8 mouse cellular contexts compared by ENCODE assay signal in genomic region chr5:23843674-23844530, GRCm38 (mm10). TPM values are rescaled to one million over a fixed set of nuclear protein-coding genes. Genes with fewer than 3 reads are reported as not detected.
DNase-seq lines count a peak whose midpoint lies in the region; ATAC-seq lines count a peak whose summit lies in the region.

Gene Tomm7 (minus strand): TSS chr5:23844161.

- peak within 1 kb of the TSS; percentile 64 for H3K27ac ChIP-seq in hindbrain, embryonic 11.5 days (ENCODE audit: low read depth, low read length)

- H3K9ac ChIP-seq in hindbrain, embryonic 11.5 days (ENCODE audit: low read depth, low read length), result peak within 1 kb of the TSS; percentile 69

- H3K4me2 ChIP-seq in hindbrain, embryonic 11.5 days (replicated peaks; ENCODE audit: low read depth, low read length), result peak within 1 kb of the TSS; percentile 77

- H3K4me1 ChIP-seq in hindbrain, embryonic 11.5 days (replicated peaks; ENCODE audit: control insufficient read depth, insufficient read depth, low read length), result no peaks in the 10 kb centered on the region

- no peaks in the 10 kb centered on the region for H3K9me3 ChIP-seq in hindbrain, embryonic 11.5 days (ENCODE audit: control insufficient read depth, low read length)

- peak; percentile 98 for DNase-seq in Muller cell, postnatal 12 days (ENCODE audit: inconsistent ontology term)
- peak; percentile 97 for DNase-seq in cerebellum, adult 9-11 months
- peak; percentile 91 to 97 for DNase-seq in frontal cortex, adult 2 months (ENCODE audit: extremely low spot score in 1 of 2, low spot score in 1 of 2)
- DNase-seq in hindbrain, embryonic 11.5 days (ENCODE audit: low spot score), result peak; percentile 98
- peak; percentile 96 to 97 for DNase-seq in layer of hippocampus, postnatal 10 days (ENCODE audit: low spot score in 2 of 2)
- DNase-seq in lung, postnatal 10 days, result peak; percentile 99
- DNase-seq in ovary, postnatal 36 days (ENCODE audit: low spot score), result peak; percentile 97
- peak; percentile 95 for DNase-seq in thymus, postnatal 25 days

- peak within 1 kb of the TSS; percentile 60 for H3K4me3 ChIP-seq in hindbrain, embryonic 11.5 days (ENCODE audit: low read depth, low read length)

- peaks cover 4% of the 10 kb centered on the region; the same call in 1 of the 2 replicates for H3K36me3 ChIP-seq in hindbrain, embryonic 11.5 days (ENCODE audit: control insufficient read depth, insufficient read depth, low read length)

- H3K27me3 ChIP-seq in hindbrain, embryonic 11.5 days (ENCODE audit: control insufficient read depth, insufficient read depth, low read length), result no peaks in the 10 kb centered on the region

- peak; percentile 93 for ATAC-seq in hindbrain, embryonic 11.5 days (ENCODE audit: low FRiP score)

- WGBS in hindbrain, embryonic 11.5 days, result under 1% methylated on average over 44 of the region's 44 CpGs

RNA-seq across cellular contexts. Expression of gene Tomm7, which starts in this region (rescaled TPM):
- polyA plus RNA-seq in frontal cortex, adult 2 months (2012; rRNA removed), result 89.0 and 107 TPM in 2 replicates
- 107 and 113 TPM in 2 replicates for polyA plus RNA-seq in hindbrain, embryonic 11.5 days (2014; fragmentation: Nextera tagmentation; extraction: Ambion mirVana)
- 10 to 100 TPM; 73.9 to 83.3 TPM for total RNA-seq in layer of hippocampus, postnatal 10 days (2021)

Comparison
In these comparisons a context has a peak if more than half of its experiments do, and no peak if none do; other contexts are left out.
1. Peak in every context shown above with its lines: DNase-seq, ATAC-seq, H3K4me3 ChIP-seq and H3K27ac ChIP-seq.